Mouse (Mus musculus) left cerebral cortex, postnatal 25 days (tissue): ENCODE results near the gene Alpk1. TPM values are rescaled to one million over a fixed set of nuclear protein-coding genes. Genes with fewer than 3 reads are reported as not detected.
A peak's percentile ranks its signal among the peaks of the same experiment; 100 is the strongest.

Experiments
- DNase-seq, 2 experiments: peaks; one replicate each; pipeline ENCODE4 v3.0.0; 2022; ENCODE audit warnings: low spot score in 2 of 2, mixed read lengths in 1 of 2
- intact Hi-C: fragments of 180-260 bp; cut with DNase I; formaldehyde crosslinking; loops from one replicate; pipeline ENCODE4 v1.15.1; 2025
- total RNA-seq, 2 experiments: library from RNA; stranded (reverse); gene quantifications; 2 replicates each; pipeline ENCODE4 v1.2.3; 2021

Alpk1 gene
- total RNA-seq, result 1 to 10 TPM; 4.4 to 4.6 TPM

- DNase-seq, result peak; percentile 20 to 58
- intact Hi-C loops, result no loop called here
Observed at GRCm38 (mm10) chr3:127780021-127780644, at the start of gene Alpk1. TSS of gene Alpk1 (minus strand) at chr3:127780527.

- peak in 1 of 2 experiments; percentile 9 for DNase-seq
- intact Hi-C loops, result no loop called here
Observed at GRCm38 (mm10) chr3:127827123-127827522, 46.8 kb upstream of the Alpk1 start.

DNA sequence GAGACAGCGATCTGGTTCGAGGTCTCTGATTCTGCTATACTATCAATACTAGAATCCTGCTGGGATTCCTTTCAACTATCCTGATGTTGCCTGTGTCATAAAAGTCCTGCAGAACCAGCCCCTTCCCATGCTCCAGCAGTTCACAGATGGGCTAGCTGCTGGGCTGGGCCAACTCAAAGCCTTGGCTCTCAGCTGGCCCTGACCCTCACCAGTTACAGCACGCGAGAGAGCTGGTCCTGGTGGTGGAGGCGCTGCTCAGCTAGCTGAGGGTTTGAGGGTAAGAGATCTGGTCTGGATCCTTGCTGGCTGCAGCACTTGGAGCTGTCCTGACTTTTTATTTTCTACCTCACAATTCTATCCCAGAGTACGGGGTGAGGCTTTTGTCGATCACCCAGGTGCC is 46.2 kb upstream of the Alpk1 start:
- no peak for DNase-seq
- intact Hi-C loops, result no loop called here

- intact Hi-C loops, result no loop called here
- DNase-seq, result no peak
Observed at GRCm38 (mm10) chr3:127823886-127824863, 43.8 kb upstream of the Alpk1 start.

DNA sequence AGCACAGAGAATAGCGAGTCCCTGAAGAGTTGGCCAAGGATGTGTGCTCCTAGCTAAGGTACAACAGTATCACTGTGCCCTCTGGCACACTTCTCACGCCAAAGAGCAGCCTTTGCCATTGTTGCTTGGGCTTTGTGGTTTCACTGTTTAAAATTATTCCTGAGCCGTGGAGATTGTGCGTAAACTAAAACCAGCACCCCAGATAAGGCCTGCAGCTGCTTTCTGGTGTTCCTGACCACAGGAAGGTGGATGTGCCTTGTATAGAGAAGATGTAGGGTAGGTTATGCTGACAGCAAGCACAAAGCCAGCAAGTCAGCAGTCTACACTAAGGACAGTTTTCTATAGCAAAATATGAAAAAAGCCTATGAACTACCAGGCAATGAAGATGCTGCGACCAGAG is 40.9 kb upstream of the Alpk1 start:
- DNase-seq, result no peak
- intact Hi-C loops, result no loop called here

- intact Hi-C loops, result no loop called here
- no peak for DNase-seq
Observed at GRCm38 (mm10) chr3:127820400-127820799, 40.1 kb upstream of the Alpk1 start.

DNA sequence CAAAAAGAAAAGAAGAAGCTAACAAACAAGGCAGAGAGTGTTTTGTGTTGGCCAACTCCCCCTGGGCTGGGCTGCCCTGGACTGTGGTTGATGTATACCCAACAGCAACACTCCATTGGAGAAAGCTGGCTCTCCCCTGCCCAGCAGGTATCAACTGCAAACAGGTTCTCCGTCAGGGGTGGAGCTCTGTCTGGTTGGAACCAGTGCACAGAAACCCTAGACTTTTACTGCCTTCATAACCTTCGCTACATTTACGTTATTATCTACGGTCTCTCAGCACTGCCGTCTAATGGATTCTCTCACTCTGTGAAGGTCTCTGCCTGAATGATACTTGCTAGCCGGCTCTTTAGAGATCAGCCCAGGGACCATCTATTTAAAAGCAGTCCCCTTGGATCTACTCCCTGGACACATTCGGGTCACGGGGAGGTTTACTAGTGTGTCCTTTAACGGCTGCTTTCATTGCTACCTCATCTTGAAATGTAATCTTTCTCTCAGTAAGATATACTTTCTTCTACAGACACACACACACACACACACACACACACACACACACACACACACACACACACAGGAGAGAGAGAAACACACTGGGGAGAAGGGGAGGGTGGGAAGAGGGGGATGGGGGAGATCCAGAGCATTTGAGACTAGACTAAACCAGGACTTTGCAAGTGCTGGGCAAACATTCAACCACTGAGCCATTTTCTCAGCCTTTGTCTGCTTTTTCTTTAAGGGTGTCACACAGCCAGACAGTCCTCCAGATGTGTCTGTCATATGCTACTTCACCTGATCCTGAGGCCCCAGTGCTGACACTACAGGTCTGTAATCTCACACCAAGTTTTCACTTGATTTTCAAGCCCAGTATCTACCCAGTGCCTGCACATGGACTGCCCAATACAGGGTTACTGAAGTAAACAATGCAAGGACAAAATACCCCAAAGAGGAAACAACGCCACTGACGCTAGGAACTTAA is 38.7 kb upstream of the Alpk1 start:
- no peak for DNase-seq
- intact Hi-C loops, result no loop called here

GRCm38 (mm10) chr3:127817120-127817683 is 36.9 kb upstream of the Alpk1 start:
- DNase-seq, result peak in 1 of 2 experiments; percentile 22
- intact Hi-C loops, result no loop called here

DNA sequence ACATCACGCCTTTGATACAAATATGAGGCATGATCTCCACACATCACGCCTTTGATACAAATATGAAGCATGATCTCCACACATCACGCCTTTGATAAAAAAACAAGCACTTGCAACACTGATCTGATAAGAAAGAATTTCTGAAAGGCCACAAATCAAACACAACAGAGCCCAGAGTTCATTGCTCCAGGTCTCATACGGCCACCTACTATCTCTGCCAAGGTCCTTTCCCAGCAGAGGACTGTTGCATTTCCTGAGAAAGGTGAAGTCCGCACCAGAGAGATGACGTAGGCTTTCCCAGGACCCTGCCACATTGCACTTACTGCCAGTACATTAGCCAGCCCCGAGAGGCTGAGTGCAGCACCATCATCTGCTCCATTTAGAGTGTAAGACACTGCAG is 28.8 kb upstream of the Alpk1 start:
- no peak for DNase-seq
- intact Hi-C loops, result no loop called here

DNA sequence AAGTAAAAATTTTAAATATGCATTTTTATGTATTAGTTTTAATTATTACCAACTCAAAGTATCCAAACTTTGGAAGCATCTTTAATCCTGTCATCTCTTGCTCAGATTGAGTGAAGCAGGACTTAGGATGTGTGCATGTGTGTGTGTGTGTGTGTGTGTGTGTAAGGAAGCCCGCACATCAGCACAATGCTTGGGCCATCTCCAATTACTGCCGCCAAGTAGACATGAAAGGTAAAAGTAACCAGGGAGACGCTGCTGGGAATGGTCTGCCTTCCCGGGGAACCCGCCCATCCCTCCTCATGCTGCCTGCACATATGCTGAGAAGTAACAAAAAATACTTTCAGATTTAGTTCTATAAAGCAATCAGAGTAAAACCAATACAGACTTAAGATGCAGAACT is 27.5 kb upstream of the Alpk1 start:
- DNase-seq, result no peak
- intact Hi-C loops, result no loop called here

DNA sequence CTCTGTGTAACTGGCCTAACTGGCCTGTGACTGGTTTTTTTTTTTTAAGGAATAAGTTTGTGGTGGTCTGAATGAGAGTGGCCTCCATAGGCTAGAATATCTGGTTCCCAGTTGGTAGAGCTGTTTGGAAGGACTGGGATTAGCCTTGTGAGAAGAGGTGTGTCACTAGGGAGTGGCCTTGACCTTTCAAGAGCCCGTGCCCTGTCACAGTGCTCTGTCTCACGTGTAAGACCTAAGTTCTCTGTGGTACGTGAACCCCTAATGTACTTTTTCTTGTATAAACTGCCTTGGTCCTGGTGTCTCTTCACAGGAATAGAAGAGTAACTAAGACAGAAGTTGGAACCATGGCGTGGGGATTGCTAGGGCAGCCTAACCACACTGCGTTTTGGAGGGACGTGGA is 25.7 kb upstream of the Alpk1 start:
- intact Hi-C loops, result no loop called here
- no peak for DNase-seq

- intact Hi-C loops, result no loop called here
Observed at GRCm38 (mm10) chr3:127805071-127805470, 24.7 kb upstream of the Alpk1 start.

DNA sequence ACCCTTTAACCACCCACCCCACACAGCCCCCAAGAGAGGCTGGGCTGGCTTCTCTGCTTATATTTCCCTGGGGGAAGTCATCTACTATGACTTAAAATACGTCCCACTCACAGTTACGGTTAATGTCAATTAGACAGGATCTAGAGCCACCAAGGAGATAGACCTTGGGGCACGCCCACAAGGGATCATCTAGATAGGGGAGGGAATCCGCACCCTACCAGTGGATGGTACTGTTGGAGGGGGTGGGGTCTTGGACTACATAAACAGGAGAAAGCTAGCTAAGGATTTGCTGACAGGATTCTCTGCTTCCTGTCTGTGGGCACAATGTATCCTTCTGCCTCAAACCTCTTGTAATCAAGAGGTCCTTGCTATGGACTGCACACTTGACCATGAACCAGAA is 24.1 kb upstream of the Alpk1 start:
- intact Hi-C loops, result no loop called here
- no peak for DNase-seq

More at GRCm38 (mm10) chr3:127805071-127805470, 24.7 kb upstream of the Alpk1 start:
- no peak for DNase-seq

GRCm38 (mm10) chr3:127802814-127803213 is 22.5 kb upstream of the Alpk1 start:
- DNase-seq, result peak in 1 of 2 experiments; percentile 64
- intact Hi-C loops, result no loop called here

- DNase-seq, result no peak
- intact Hi-C loops, result no loop called here
Observed at GRCm38 (mm10) chr3:127801162-127801561, 20.8 kb upstream of the Alpk1 start.

DNA sequence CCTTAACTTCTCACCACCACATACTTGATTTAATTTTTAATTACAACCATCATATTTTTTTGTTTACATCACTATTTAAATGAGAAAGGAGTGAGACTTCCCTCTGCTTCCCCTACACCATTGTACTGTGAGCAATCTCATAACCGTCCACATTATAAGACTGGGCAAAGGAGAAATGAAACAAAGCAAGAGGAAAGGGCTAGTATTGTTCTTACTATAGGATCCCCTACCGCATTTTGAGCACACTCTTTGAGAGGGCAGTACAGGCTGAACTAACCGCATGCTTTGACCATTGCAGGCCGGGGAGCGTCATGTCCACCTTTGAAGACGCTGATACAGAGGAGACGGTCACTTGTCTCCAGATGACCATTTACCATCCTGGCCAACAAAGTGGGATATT is 15.9 kb upstream of the Alpk1 start:
- intact Hi-C loops, result no loop called here
- no peak for DNase-seq

GRCm38 (mm10) chr3:127795762-127796161 is 15.4 kb upstream of the Alpk1 start:
- intact Hi-C loops, result no loop called here
- DNase-seq, result no peak

GRCm38 (mm10) chr3:127793022-127793421 is 12.7 kb upstream of the Alpk1 start:
- intact Hi-C loops, result no loop called here
- no peak for DNase-seq
